Mouse (Mus musculus) liver, embryonic 14.5 days (tissue): ENCODE data around the gene Insm2. TPM values are rescaled to one million over a fixed set of nuclear protein-coding genes. Genes with fewer than 3 reads are reported as not detected.
"Not testable (repeated sequence)": the region's sequence is repeated elsewhere in the genome, so short reads cannot be mapped to it uniquely, and the experiment has no call there.

Experiments
- ATAC-seq: fragments of 200-750 bp; cut with Nextera tagmentation; 2 replicates; pipeline ENCODE4 v1.8.0; 2017; ENCODE audit warnings: moderate number of reproducible peaks, mild to moderate bottlenecking, moderate library complexity; ENCODE audit not compliant: insufficient read depth
- DNase-seq, 3 experiments: peaks; one replicate each; pipeline ENCODE4 v3.0.0-alpha.2; 2012 to 2013; ENCODE audit warnings: low read depth in 3 of 3, low spot score in 3 of 3
- H3K27ac ChIP-seq: fragments of 300-500 bp; sonication (generic); 2 replicates; pipeline ENCODE4 v1.5.1; 2014; ENCODE audit warnings: moderate library complexity, mild to moderate bottlenecking, control low read depth, inconsistent platforms
- H3K27me3 ChIP-seq: fragments of 300-500 bp; sonication (generic); 2 replicates; pipeline ENCODE4 v1.6.1; 2014; ENCODE audit warnings: mild to moderate bottlenecking, low read length, moderate library complexity; ENCODE audit not compliant: control insufficient read depth, insufficient read depth
- H3K36me3 ChIP-seq: fragments of 300-500 bp; sonication (generic); replicated peaks from 2 replicates; pipeline ENCODE4 v1.6.1; 2014; ENCODE audit warnings: low read depth; ENCODE audit not compliant: control insufficient read depth, insufficient read depth
- H3K4me1 ChIP-seq, 2 experiments: fragments of 200-500 bp in 1 of 2; fragments of 300-500 bp in 1 of 2; sonication (generic) in 1 of 2; replicated peaks; 2 replicates each; pipeline ENCODE4 v1.6.1; 2012 to 2014; ENCODE audit warnings: antibody characterized with exemption in 1 of 2, inconsistent platforms in 1 of 2, low read length in 1 of 2; ENCODE audit not compliant: control insufficient read depth in 2 of 2, insufficient read depth in 2 of 2
- H3K4me2 ChIP-seq: fragments of 300-500 bp; sonication (generic); 2 replicates; pipeline ENCODE4 v1.6.1; 2014; ENCODE audit warnings: low read depth, mild to moderate bottlenecking, control low read depth, moderate library complexity
- H3K4me3 ChIP-seq, 2 experiments: fragments of 200-500 bp in 1 of 2; fragments of 300-500 bp in 1 of 2; sonication (generic) in 1 of 2; 2 replicates each; pipeline ENCODE4 v1.5.1; 2012 to 2014; ENCODE audit warnings: low read depth in 2 of 2, low read length in 2 of 2, mild to moderate bottlenecking in 2 of 2, control low read depth in 1 of 2, inconsistent platforms in 1 of 2, moderate library complexity in 1 of 2; ENCODE audit not compliant: insufficient read depth in 1 of 2
- H3K9ac ChIP-seq: fragments of 300-500 bp; sonication (generic); replicated peaks from 2 replicates; pipeline ENCODE4 v1.6.1; 2014; ENCODE audit warnings: mild to moderate bottlenecking, control low read depth, moderate library complexity
- H3K9me3 ChIP-seq: fragments of 300-500 bp; sonication (generic); 2 replicates; pipeline ENCODE4 v1.6.1; 2016; ENCODE audit warnings: low read length, mixed read lengths; ENCODE audit not compliant: control insufficient read depth
- CTCF ChIP-seq: IDR thresholded peaks from 2 replicates; pipeline ENCODE4 v1.5.1; 2016; ENCODE audit warnings: antibody characterized with exemption, low read depth, control low read depth
- EP300 ChIP-seq: IDR thresholded peaks from 2 replicates; pipeline ENCODE4 v1.6.1; 2016; ENCODE audit warnings: antibody characterized with exemption, low read depth
- WGBS: fragments of 180-500 bp; shearing (Covaris S2); extraction: QIAGEN DNeasy Blood & Tissue Kit; methylation state at CpG from one replicate; pipeline ENCODE4 v1.1.7; 2014; ENCODE audit not compliant: insufficient replicate concordance; 5-methylcytosine and 5-hydroxymethylcytosine counted together
- polyA plus RNA-seq, 2 experiments: library from polyadenylated mRNA; depleted of rRNA in 1 of 2; stranded (reverse) in 1 of 2; unstranded in 1 of 2; fragments of >200 nt; fragmentation: Nextera tagmentation in 1 of 2; extraction: Ambion mirVana in 1 of 2; gene quantifications; 2 replicates each; pipeline versions ENCODE4 v1.2.1 to v1.2.3; 2012 to 2014

Insm2 gene
- polyA plus RNA-seq (2012; rRNA removed) (not detected in 2 replicates), polyA plus RNA-seq (2014; fragmentation: Nextera tagmentation; extraction: Ambion mirVana) (not detected in 2 replicates)

- peaks cover 46% of the 10 kb centered on the region for H3K27me3 ChIP-seq
- H3K27ac ChIP-seq, result no peak within 1 kb of the TSS
- no peak within 1 kb of the TSS for H3K9ac ChIP-seq
- no peaks in the 10 kb centered on the region for H3K36me3 ChIP-seq
- H3K4me1 ChIP-seq, result no peaks in the 10 kb centered on the region
- DNase-seq (no peak), ATAC-seq (no peak)
- H3K9me3 ChIP-seq, result no peaks in the 10 kb centered on the region
- WGBS, result 1% methylated on average over 73 of the region's 77 CpGs
- peak within 1 kb of the TSS; percentile 60 for H3K4me2 ChIP-seq
- no peak for TF ChIP-seq EP300
- no peak for TF ChIP-seq CTCF
- H3K4me3 ChIP-seq, result peak within 1 kb of the TSS; percentile 19 to 38; a peak in 3 of 4 replicates
These were observed at the start of gene Insm2 for GRCm38 (mm10) chr12:55598887-55599561. Insm2 (plus strand) TSS chr12:55599427.

GRCm38 (mm10) chr12:55554901-55555300 lies 44.3 kb upstream of the Insm2 start:
- not testable (repeated sequence) for H3K4me1 ChIP-seq, H3K4me3 ChIP-seq, H3K27ac ChIP-seq, H3K27me3 ChIP-seq, DNase-seq, H3K36me3 ChIP-seq, H3K4me2 ChIP-seq, ATAC-seq, H3K9me3 ChIP-seq, H3K9ac ChIP-seq
- 63% methylated on average over 6 of the region's 6 CpGs for WGBS

DNA sequence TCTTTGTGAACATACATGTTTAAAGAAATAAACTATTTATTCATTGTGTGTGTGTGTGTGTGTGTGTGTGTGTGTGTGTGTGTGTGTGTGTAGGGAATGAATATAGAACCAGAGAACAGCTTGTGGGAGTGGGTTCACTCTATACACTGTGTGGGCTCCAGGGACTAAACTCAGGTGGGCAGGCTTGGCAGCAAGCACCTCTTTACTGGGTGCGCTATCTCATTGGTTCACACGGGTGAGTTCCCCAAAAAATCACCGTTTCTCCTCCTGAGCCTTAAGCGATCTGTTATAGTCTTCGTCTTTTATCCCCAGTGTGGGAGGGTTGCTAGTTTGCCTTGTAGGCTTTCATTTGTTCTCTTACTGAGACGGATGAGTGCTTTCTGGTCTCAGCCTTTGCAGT lies 41.4 kb upstream of the Insm2 start:
- Histone ChIP-seq H3K36me3 (no peaks in the 10 kb centered on the region), H3K4me1 (no peaks in the 10 kb centered on the region), H3K27ac (no peak overlapping the region), H3K9ac (no peak overlapping the region), H3K27me3 (no peaks in the 10 kb centered on the region), H3K9me3 (no peaks in the 10 kb centered on the region), H3K4me2 (no peak overlapping the region), H3K4me3 (no peak overlapping the region)
- TF ChIP-seq EP300 (no peak), CTCF (no peak)
- 54% methylated on average over 6 of the region's 6 CpGs for WGBS
- DNase-seq (no peak), ATAC-seq (no peak)

GRCm38 (mm10) chr12:55559184-55559855 lies 39.9 kb upstream of the Insm2 start:
- Histone ChIP-seq H3K36me3 (no peaks in the 10 kb centered on the region), H3K4me1 (no peaks in the 10 kb centered on the region), H3K27ac (no peak overlapping the region), H3K4me3 (no peak overlapping the region), H3K4me2 (no peak overlapping the region), H3K27me3 (no peaks in the 10 kb centered on the region), H3K9me3 (no peaks in the 10 kb centered on the region), H3K9ac (no peak overlapping the region)
- WGBS, result 76% methylated on average over 12 of the region's 12 CpGs
- DNase-seq (no peak), ATAC-seq (no peak)
- no peak for TF ChIP-seq EP300
- TF ChIP-seq CTCF, result no peak

DNA sequence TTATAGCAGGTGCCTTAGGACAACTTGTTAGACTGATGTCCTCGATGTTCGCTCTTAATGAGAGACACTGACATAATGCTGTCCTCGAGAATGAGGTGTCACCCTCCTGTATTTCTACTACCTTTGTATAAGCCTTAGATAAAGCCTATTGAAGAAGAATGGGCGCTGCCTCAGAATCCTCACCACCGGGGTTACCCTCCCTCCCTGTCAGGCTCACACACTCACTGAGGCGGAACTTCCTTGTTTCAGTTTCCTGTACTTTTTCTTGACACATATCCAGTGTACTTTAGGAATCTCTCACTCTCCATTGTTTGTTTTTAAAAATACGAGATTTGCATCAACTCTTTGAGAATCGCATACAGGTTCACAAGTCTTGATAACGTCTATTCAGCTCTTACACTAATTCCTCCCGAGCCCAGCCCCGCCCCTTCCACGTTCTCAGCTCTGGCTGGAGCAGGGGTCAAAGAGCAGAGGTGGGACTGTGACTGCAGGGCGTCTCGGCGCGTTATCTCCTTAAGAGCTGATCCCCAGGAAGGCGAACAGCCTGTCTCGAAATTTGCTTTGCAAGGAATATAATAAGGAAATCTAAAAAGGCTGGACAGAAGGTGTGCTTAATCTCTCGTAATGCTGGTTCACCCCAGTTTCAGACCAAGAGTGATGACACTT lies 39.1 kb upstream of the Insm2 start:
- peak overlapping the region; percentile 53 for H3K4me2 ChIP-seq
- 10% methylated on average over 19 of the region's 19 CpGs for WGBS
- no peaks in the 10 kb centered on the region for H3K36me3 ChIP-seq
- no peak for TF ChIP-seq EP300
- TF ChIP-seq CTCF, result no peak
- H3K4me1 ChIP-seq, result no peaks in the 10 kb centered on the region
- H3K4me3 ChIP-seq, result peak overlapping the region; percentile 28 to 39
- no peaks in the 10 kb centered on the region for H3K9me3 ChIP-seq
- no peak overlapping the region for H3K27ac ChIP-seq
- DNase-seq (peak in 1 of 3 experiments; percentile 1), ATAC-seq (no peak)
- no peaks in the 10 kb centered on the region for H3K27me3 ChIP-seq
- no peak overlapping the region; the same call in 1 of the 2 replicates for H3K9ac ChIP-seq
